Mouse (Mus musculus) hindlimb bud, embryonic 11.5 days (tissue): Measurements from ENCODE around the gene Cyth2.

Experiments
- DNase-seq: peaks from one replicate; pipeline ENCODE4 v3.0.0-alpha.2; 2012; ENCODE audit warnings: low read depth, low spot score; ENCODE audit errors: extremely low spot score

Cyth2 gene

DNA sequence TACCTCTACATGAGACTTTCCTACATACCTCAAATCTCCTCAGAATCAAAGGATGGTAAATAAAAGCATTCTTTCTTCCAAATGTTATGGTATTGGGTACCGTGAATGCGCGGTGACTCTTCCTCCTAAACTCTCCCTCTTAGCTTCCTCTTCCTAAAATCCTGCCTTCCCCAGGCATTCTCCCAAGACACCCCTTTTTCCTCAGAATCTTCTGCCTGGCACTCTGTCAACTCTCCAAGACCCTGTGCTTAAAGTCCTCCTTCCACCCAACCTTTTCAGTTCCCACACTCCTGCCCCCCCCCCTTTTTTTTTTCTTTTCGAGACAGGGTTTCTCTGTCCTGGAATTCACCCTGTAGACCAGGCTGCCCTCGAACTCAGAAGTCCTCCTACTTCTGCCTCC lies 460 bp upstream of the Cyth2 start:
- DNase-seq, result no peak

DNA sequence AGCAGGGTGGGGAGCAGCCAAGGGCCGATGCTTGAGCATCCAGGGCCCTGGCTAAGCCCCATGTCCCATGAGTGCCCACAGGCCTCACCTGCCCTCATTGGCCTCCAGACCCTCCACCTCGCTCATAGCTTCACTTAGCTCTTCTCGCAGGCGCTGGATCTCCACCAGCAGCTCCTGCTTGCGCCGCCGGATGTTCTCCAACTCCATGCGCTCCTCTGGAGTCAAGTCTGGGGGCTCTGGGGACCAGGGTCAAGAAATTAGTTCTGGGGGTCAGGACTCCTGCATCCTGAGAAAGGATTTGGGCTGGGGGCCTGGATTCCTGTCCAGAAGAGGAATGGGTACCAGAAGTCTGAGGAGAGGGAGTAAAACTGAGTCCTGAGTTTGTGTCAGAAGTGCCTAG lies 1.5 kb downstream of the Cyth2 start:
- DNase-seq, result no peak

DNA sequence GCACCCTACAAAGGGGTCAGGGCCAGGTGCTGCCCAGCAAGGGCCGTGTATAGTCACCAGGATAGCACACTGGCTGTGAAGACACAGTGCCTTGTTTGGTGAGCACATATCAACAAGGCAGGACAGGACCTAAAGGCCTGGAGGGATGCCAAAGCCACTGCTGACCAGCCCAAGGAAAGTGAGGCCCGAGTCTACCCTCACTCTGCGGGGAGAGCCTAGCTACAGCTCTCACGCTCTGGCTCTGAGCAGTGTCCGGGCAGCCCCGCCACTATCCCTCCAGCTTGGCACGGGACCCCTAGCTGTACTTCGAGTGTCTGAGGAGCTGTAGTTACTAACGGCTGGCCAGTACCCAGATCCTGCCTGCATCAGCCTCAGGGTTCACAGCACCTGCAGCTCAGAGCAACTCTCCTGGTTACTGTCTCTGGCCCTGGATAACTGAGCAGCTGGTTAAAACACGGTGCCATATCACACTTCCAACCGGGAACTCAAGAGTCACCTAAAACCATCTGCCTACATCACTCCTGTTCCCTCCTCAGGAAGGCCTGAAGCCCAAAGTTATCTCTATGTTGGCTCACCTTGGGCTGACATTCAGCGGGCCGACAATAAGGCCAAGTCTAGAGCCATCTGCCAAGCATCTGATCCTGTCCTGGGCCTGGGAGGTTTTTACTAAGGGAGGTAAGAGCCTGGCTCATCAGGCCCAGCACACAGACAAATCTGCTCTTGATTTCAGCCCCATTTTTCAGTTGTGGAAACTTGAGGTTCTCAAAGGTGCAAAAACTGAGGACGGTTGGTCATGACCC lies 4.9 kb downstream of the Cyth2 start:
- DNase-seq, result no peak

DNA sequence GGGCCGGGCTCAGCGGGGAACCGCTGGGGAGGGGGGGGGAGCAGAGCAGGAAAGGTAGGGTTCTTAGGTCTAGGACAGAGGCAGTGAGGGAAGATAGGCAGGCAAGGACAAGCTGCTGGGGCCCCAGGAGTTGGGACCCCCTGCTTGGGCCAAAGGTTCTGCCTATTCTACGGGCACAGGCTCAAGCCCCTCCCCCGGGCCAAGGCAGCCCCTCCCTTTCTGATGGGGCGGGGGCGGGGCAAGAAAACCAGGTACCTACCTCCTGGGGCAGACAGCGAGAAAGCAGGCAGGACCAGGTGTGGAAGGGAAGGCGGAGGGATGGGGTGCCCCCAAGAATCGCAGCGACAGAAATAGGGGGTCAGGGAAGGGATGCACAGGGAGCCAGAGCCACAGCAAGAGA lies 5.9 kb downstream of the Cyth2 start:
- DNase-seq, result no peak

DNA sequence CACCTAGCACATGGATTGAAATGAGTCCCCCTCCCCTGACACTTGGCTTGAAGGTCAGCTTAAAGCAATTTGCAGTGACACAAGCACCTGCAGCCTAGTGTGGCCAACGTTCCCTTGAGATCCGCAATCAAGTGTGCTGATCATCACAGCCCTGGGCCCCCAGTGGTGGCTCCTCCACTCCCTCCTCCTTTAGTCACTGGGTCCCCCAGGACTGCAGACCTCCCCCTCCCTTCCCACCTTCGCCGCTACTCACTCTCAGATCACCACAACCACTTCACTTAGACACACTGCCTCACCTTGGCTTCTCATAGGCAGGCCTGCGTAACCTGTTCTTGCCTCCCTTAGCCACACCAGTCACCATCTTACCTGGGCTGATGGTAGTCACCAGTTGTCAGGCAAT lies 8.4 kb downstream of the Cyth2 start:
- no peak for DNase-seq

DNA sequence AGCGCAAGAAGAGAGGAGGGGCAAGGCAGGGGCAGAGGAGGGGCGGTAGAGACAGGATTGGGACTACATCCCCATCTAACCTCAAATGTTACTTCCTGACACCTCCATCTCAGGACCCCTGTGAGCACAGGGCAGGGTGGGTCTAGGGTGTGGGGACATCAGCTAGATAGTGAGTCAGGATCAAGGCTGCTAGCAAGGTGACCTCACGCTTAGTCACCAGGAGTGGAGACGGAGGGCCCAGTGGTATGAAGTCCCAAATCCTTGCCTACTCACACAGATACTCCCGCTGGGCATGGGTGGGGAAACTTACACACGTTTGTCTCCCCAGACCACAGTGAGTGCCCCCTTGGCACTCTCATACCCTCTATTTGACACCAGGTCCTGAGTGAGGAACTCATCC lies 11.8 kb downstream of the Cyth2 start:
- no peak for DNase-seq

DNA sequence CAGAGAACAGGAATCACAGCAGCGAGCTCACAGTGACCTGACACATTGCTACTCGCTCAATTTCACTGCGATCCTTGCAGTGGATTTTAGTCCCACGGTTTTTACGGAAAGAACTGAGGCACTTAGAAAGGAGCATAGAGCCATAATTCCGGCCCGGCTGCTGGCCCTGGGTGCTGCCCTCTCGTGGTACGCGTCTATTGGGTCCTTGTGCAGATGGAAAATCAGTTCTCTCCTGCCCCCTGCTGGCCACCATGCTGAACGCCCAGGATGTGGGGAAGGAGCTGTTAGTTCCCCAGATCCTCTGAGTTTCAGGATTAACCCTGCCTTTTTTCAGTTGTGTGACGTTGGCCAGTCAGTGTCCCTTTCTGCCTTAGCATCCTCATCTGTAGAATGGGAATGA lies 13.0 kb downstream of the Cyth2 start:
- peak; percentile 87 for DNase-seq

DNA sequence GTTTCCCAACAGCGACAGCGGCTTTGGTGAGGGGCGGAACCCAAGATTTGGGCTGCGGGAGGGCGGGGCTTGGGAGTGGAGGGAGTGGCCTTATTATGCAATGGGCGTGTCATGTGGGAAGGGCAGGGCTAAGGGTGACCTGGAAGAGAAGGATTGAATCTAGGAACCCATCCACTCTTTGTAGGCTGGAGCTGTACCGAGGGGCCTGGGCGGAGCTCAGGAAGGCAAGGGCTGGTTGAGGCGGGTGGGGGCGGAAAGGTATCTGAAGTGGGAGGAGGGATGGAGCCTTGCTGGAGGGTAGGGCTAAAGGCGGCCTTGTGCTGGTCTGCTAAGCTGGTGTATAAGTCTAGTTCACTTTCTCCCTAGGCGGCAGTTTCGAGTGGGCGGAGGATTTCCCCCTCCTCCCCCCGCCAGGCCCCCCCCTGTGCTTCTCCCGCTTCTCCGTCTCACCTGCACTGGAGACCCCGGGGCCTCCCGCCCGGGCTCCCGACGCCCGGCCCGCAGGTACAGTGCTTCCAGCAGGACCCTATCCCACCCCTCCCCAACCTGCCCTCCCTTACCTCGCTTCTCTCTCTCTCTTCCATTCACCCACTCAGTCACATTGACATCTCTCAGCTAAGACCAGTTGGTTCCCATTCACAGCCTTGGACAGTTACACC lies 13.7 kb downstream of the Cyth2 start:
- no peak for DNase-seq

DNA sequence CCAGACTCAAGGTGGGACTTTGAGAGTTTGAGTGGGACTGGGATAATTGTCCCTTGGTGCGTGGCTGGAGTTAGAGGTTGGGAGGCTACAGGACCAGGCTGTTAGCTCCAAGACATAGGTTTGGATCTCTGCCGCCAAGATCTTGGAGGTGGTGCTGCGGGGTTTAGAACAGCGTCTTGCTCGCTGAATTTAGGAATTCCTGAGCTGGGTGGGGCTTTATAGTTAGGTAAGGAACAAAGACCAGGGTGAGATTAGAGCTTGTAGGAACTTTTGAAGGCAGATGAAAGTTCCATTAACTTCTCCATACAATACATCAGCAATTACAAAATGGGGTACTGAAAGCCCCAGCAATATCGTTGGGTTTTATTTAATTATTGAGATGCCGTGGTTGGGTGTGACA lies 14.4 kb downstream of the Cyth2 start:
- no peak for DNase-seq

DNA sequence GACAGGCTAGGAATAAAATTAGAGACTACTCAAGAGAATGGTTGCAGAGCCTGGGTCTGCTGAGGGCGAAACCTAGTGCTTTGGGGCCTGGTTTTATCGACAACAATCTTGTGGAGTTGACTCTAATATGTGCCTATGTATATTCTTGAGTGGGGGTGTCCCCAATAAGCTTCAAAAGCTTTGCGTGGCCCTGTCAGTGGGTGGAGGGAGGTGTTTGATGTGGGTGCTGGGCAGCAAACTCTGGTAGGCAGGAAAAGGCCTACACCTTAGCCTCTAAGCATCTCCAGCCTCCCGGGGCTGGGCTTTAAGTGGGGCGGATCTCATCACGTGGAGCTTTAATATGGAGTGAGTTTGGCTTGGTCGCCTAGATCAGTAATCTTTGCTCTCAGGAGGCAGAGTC lies 15.4 kb downstream of the Cyth2 start:
- DNase-seq, result no peak

DNA sequence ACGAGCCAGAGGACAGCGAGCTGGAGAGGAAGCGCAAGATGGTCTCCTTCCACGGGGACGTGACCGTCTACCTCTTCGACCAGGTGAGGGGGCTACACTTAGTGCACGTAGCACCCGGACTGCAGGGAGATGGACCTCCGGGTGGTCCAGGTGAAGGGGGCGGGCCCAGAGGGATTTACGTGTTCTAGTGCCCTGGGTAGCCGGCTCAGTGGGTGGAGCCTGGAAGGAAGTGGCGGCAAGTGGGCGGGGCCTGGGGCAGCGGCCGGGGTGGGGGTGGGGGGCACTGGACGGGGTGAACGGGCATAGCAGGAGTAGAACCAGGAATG lies 15.9 kb downstream of the Cyth2 start:
- no peak for DNase-seq

DNA sequence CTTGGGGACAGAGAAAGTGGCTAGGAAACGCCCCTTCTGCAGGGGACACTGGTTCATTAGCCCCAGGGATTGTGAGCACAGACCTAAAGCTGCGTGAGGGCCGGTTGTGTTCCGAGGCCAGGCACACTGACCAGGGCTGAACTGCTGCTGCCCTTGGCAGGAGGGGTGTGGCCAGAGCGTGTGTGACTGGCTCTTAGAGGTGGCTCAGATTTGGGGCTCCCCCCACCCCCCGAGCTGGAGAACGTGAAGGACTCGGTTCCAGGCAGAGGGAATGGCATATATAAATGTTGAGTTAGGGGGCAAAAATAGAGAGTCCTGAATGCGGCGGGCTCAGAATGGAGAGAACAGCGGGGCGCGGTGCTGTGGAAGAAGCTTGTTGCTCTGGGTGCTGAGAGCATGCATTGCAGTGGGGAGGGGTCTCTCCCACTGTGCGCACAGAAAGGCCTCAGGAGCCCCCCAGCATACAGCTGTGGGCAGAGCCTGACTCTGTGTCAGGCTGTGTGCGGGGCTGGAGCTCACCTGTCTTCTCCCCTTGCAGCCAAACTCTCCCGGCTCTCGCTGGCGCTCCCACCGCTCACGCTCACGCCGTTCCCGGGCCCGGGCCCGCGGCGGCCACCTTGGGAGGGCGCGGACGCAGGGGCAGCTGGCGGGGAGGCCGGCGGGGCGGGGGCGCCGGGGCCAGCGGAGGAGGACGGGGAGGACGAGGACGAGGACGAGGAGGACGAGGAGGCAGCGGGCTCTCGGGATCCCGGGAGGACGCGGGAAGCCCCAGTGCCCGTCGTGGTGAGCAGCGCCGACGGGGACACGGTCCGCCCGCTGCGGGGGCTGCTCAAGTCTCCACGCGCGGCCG lies 16.5 kb downstream of the Cyth2 start:
- no peak for DNase-seq

DNA sequence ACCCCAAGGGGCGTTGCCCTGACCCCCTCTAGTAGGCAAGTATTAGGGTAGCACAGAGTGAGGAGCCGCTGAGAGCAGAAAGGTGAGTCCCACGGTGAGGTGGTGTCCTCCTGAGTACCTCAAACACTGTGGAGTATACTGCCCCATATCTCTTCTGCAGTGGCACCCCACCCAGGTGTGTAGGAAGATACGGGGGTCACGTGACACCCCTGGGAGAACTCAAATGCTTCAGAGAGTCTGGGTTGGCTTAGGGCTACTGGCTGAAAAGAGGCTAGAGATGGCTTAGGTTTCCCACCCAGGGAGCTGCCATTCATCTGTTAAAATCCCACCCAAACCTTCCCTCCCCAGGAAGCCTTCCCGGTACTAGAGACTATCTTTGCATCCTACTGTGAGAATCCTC lies 17.4 kb downstream of the Cyth2 start:
- DNase-seq, result no peak

DNA sequence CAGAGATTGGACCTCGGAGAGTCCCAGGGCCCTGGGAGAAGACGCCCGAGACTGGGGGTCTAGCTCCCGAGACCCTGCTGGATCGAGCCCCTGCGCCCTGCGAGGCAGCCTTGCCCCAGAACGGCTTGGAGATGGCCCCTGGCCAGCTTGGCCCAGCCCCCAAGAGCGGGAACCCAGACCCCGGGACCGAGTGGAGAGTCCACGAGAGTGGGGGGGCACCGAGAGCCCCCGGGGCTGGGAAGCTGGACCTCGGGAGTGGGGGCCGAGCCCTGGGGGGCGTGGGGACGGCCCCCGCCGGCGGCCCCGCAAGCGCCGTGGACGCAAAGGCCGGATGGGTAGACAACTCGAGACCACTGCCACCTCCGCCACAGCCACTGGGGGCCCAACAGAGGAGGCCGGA lies 19.4 kb downstream of the Cyth2 start:
- no peak for DNase-seq

DNA sequence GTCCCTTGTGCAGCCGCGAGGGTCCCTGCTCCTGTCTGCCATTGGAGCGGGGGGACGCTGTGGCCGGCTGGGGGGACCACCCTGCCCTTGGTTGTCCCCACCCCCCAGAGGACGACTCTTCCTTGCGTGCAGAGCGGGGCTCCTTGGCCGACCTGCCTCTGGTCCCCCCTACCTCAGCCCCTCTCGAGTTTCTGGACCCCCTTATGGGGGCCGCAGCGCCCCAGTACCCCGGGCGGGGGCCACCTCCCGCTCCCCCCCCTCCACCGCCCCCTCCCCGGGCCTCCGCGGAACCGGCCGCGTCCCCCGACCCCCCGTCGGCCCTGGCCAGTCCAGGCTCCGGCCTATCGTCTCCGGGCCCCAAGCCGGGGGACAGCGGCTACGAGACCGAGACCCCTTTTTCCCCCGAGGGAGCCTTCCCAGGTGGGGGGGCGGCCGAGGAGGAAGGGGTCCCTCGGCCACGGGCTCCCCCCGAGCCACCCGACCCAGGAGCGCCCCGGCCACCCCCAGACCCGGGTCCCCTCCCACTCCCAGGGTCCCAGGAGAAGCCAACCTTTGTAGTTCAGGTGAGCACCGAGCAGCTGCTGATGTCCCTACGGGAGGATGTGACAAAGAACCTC lies 20.3 kb downstream of the Cyth2 start:
- DNase-seq, result no peak

DNA sequence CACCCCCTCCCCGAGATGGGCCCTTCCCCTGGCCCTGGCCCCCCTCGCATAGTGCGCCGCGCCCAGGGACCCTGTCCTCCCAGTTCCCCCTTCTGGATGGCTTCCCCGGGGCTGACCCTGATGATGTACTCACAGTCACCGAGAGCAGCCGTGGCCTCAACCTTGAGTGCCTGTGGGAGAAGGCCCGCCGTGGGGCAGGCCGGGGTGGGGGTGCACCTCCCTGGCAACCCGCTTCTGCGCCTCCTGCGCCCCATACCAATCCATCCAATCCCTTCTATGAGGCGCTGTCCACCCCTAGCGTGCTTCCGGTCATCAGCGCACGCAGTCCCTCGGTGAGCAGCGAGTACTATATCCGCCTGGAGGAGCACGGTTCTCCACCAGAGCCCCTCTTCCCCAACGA lies 21.1 kb downstream of the Cyth2 start:
- DNase-seq, result no peak

DNA sequence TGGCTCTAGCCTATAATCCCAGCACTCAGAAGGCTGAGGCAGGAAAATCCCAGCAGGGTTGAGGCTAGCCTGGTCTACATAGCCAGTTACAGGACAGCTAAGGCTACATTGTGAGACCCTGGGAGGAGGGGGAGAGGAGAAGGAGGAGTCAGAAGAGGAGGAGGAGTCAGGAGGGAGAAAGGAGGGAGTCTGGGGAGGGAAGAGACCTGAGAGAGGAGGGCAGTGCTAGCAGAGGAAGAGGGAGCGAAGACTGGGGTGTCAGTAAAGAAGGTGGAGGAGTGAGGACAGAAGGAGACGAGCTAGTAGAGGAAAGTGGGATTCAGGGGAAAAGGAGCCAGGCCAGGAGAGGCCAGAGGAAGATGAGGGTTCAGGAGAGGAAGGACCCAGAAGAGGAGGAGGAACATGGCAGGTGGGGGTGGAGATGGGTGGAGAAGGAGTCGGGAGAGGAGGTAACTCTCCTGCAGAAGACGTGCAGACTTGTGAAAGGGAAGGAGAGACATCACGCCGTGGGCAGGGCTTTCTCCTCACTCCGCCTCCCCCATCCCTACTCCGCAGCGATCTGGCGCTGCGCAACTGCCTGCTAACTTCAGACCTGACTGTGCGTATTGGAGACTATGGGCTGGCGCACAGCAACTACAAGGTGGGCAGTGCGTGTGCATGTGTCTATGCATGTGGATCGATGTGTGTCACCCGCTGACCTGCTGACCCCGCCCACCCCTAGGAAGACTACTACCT lies 22.5 kb downstream of the Cyth2 start:
- DNase-seq, result no peak

DNA sequence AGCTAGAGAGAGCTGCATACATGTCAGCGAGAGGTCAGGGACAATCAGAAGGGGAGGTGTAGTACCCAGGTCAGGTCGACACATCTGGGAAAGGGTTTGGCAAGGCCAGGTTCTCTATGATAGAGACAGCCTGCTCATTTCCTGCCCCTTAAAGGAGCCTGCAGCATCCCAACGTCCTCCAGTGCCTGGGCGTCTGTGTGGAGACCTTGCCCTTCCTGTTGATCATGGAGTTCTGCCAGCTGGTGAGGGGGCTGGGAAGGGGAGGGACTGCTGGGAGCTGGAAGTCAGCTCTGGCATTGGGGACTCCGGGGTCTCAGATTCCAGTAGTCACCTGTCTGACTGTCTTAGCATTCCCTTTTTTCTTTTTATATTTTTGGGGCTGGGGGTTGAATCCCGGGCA lies 23.7 kb downstream of the Cyth2 start:
- no peak for DNase-seq

DNA sequence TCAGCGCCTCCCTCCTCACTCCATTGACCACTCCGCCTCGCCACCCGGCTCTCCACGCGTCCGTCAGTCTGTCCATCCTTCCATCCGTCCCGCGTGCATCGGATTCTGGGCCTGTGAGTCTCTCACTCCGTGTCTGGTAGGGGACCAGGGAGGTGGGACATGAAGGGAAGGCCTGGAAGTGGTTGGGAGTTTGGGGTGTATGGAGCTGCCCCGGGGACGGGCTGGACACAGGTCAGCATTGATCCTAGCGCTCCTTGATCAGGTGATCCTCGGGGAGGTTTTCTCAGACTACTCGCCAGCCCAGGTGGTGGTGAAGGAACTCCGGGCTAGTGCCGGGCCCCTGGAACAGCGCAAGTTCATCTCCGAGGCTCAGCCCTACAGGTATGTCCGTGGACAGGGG lies 26.7 kb downstream of the Cyth2 start:
- no peak for DNase-seq

DNA sequence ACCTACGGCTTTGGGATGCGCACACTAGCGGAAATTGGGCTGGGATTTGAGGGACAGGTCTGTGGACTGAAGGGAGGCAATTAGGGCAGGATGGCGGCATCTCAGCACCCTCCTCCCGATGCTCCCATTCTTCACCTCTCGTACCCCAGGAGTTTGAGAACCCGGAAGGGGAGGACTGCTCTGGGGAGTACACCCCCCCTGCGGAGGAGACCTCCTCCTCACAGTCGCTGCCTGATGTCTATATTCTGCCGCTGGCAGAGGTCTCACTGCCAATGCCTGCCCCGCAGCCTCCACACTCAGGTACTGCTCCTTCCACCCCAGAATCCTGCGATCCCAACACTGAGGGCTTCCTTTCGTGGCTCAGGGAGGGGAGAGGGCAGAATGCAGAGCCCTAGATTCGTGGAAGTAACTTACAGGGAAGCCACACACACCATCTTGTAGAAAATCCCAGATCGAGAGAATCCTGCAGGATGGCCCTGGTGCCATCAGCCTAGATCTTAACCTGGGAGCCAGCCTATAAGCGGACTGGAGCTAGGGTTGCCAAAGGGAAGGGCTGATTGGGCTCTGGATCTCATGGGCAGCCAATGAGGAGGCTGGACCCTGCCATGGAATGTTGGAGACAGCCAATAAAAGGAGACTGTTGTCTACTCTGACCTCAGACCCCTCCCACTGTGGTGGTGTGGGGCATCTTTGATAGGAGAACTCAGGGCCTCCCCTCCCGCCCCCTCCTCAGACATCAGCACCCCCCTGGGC lies 27.5 kb downstream of the Cyth2 start:
- DNase-seq, result no peak
